Mouse (Mus musculus) ES-E14 (cell line): Measurements from ENCODE around the gene Fbl. TPM values are rescaled to one million over a fixed set of nuclear protein-coding genes. Genes with fewer than 3 reads are reported as not detected.

Experiments used
- DNase-seq: peaks from one replicate; pipeline ENCODE4 v3.0.0-alpha.2; 2013; ENCODE audit warnings: low read depth, low spot score
- H3K27ac ChIP-seq: 2 replicates; pipeline ENCODE4 v1.5.1; 2012; ENCODE audit warnings: low read depth, mild to moderate bottlenecking, low read length, moderate library complexity, mixed read lengths; ENCODE audit not compliant: poor library complexity, insufficient read depth, severe bottlenecking
- H3K36me3 ChIP-seq: 2 replicates; pipeline ENCODE4 v1.6.1; 2012; ENCODE audit warnings: mild to moderate bottlenecking, low read length, moderate library complexity, mixed read lengths; ENCODE audit not compliant: control insufficient read depth, poor library complexity, insufficient read depth, severe bottlenecking
- H3K4me1 ChIP-seq, 2 experiments: fragments of 150-350 bp in 1 of 2; sonication (generic) in 1 of 2; 2 replicates each; pipeline ENCODE4 v1.6.1; 2012; ENCODE audit warnings: low read length in 2 of 2, mild to moderate bottlenecking in 1 of 2, mixed read lengths in 1 of 2; ENCODE audit not compliant: control insufficient read depth in 2 of 2, insufficient read depth in 2 of 2, poor library complexity in 1 of 2
- H3K4me3 ChIP-seq, 2 experiments: fragments of 150-350 bp in 1 of 2; sonication (generic) in 1 of 2; 2 replicates each; pipeline ENCODE4 v1.5.1; 2012; ENCODE audit warnings: low read length in 2 of 2, low read depth in 1 of 2, mild to moderate bottlenecking in 1 of 2, mixed read lengths in 1 of 2; ENCODE audit not compliant: insufficient read depth in 1 of 2, poor library complexity in 1 of 2, severe bottlenecking in 1 of 2
- H3K9ac ChIP-seq: 2 replicates; pipeline ENCODE4 v1.6.1; 2012; ENCODE audit warnings: low read depth, mild to moderate bottlenecking, low read length, mixed read lengths; ENCODE audit not compliant: poor library complexity, insufficient read depth, severe bottlenecking
- H3K9me3 ChIP-seq: fragments of 150-350 bp; sonication (generic); 2 replicates; pipeline ENCODE4 v1.6.1; 2012; ENCODE audit warnings: low read depth, mild to moderate bottlenecking, low read length; ENCODE audit not compliant: control insufficient read depth, insufficient read depth
- CHD2 ChIP-seq: IDR thresholded peaks from 2 replicates; pipeline ENCODE4 v1.6.1; 2014; ENCODE audit warnings: mild to moderate bottlenecking, low read depth, low read length, inconsistent platforms
- HCFC1 ChIP-seq: IDR thresholded peaks from 2 replicates; pipeline ENCODE4 v1.6.1; 2012; ENCODE audit warnings: low read length, inconsistent platforms, borderline replicate concordance; ENCODE audit not compliant: insufficient read depth
- MAFK ChIP-seq: IDR thresholded peaks from 2 replicates; pipeline ENCODE4 v1.6.1; 2014; ENCODE audit warnings: mild to moderate bottlenecking, low read depth, low read length, inconsistent platforms; ENCODE audit not compliant: insufficient read depth
- ZC3H11A ChIP-seq: IDR thresholded peaks from 2 replicates; pipeline ENCODE4 v1.6.1; 2012; ENCODE audit warnings: low read depth, mild to moderate bottlenecking, inconsistent platforms, low read length, borderline replicate concordance
- ZNF384 ChIP-seq: IDR thresholded peaks from 2 replicates; pipeline ENCODE4 v1.6.1; 2012; ENCODE audit warnings: low read depth, low read length, inconsistent platforms
- in situ Hi-C, 2 experiments: fragments of 600-800 bp; cut with MboI; formaldehyde crosslinking; loops; one replicate each; pipeline ENCODE4 v1.15.1; 2025; ENCODE audit warnings: low sequenced_read_pairs in 2 of 2, inconsistent platforms in 1 of 2; ENCODE audit not compliant: unreplicated experiment in 2 of 2
- total RNA-seq: library from RNA; depleted of rRNA; stranded (reverse); fragments of 300-350 nt; gene quantifications from 2 replicates; pipeline ENCODE4 v1.2.3, GENCODE M21; 2012

Fbl gene
- total RNA-seq, 1 experiment: 189 TPM

DNA sequence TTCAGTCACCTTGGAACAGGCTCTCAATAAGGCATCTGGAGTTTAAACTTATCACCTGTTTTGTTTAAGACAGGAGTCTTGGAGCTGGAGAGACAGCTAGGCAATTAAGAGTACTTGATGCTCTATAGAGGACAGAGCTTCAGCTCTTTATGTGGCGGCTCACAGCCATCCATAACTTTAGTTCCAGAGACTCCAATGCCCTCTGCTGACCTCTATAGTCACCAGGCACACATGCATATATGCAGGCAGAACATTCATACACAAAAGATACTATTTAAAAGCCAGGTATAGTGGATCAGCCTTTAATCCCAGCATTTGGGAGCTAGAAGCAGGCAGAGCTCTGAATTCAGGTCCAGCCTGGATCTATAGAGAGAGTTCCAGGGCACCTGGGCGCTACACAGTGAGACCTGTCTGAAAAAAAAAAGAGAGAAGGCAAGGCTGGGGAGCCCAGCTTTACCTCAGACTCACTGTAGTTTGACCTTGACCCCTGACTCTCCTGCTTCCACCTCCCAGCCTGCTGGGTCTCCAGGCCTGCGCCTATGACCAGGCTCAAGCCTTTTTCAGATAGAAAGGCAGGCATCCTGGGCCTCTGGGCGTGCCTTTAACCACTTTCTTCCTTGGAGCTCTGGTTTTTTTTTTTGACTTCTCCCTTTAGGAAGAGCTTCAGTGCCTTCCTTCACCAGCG lies 26.0 kb downstream of the Fbl start:
- H3K4me1 ChIP-seq: peaks cover 2 to 6% of the 10 kb centered on the region in 2 experiments; a peak in 2 of 4 replicates
- no peaks in the 10 kb centered on the region for H3K9me3 ChIP-seq
- in situ Hi-C loops: no loop called here
- H3K36me3 ChIP-seq: peaks cover 31% of the 10 kb centered on the region
- no peak overlapping the region; the same call in 1 of the 2 replicates for H3K27ac ChIP-seq
- H3K9ac ChIP-seq: no peak overlapping the region
- no peak for DNase-seq
- no peak overlapping the region for H3K4me3 ChIP-seq
- TF ChIP-seq ZNF384 (peak; percentile 36; the same call in 1 of the 2 replicates), CHD2 (no peak)

DNA sequence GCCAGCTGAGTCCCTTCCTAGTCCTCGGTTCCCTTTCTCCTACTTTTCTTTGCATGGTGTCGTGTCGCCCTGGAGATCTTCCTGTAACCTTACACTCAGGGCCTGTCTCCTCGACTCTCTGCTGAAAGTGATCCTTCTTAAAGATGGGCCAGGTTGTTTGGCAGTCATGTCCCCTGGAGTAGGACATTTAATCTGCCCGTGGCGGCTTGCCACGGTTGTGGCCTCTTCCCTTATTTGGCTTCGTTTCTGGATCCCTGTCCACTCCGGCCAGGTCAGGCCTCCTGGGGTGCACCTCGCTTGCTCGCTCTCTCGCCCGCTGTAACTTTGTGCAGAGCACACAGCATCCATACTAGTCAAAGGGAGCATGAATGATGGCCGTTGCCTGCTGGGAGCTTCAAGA lies 27.0 kb downstream of the Fbl start:
- Histone ChIP-seq H3K4me1 (peaks cover 2 to 6% of the 10 kb centered on the region in 2 experiments; a peak in 2 of 4 replicates), H3K27ac (no peak overlapping the region; the same call in 1 of the 2 replicates), H3K4me3 (no peak overlapping the region), H3K9ac (no peak overlapping the region; the same call in 1 of the 2 replicates), H3K9me3 (no peaks in the 10 kb centered on the region), H3K36me3 (peaks cover 28% of the 10 kb centered on the region)
- TF ChIP-seq MAFK (no peak), ZNF384 (no peak), ZC3H11A (no peak), CHD2 (no peak), HCFC1 (no peak)
- DNase-seq: no peak
- in situ Hi-C loops: no loop called here

DNA sequence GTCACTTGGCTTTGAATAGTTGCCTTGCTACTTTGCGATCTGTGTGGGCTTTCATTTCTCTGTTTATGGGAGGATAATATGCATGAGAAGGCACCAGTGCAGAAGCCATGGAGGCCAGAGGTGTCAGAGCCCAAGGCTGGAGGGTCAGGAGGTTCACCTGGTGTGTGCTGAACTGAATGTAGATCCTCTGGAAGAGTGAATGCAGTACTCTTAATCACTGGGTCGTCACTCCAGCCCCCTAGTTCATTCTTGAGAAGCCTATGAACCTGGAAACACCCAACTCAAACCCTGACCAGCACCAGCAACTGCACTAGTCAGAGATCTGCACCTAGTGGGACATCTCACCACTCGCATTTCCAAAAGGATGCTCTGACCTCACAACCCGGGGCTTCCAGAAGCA lies 29.5 kb downstream of the Fbl start:
- peaks cover 14% of the 10 kb centered on the region for H3K36me3 ChIP-seq
- no peak overlapping the region for H3K27ac ChIP-seq
- no peak overlapping the region for H3K9ac ChIP-seq
- TF ChIP-seq HCFC1 (no peak), MAFK (no peak), ZC3H11A (no peak), ZNF384 (no peak), CHD2 (no peak)
- no peak for DNase-seq
- no peaks in the 10 kb centered on the region for H3K9me3 ChIP-seq
- no peak overlapping the region for H3K4me3 ChIP-seq
- in situ Hi-C loops: no loop called here
- H3K4me1 ChIP-seq: peaks cover 2 to 6% of the 10 kb centered on the region in 2 experiments; a peak in 2 of 4 replicates

DNA sequence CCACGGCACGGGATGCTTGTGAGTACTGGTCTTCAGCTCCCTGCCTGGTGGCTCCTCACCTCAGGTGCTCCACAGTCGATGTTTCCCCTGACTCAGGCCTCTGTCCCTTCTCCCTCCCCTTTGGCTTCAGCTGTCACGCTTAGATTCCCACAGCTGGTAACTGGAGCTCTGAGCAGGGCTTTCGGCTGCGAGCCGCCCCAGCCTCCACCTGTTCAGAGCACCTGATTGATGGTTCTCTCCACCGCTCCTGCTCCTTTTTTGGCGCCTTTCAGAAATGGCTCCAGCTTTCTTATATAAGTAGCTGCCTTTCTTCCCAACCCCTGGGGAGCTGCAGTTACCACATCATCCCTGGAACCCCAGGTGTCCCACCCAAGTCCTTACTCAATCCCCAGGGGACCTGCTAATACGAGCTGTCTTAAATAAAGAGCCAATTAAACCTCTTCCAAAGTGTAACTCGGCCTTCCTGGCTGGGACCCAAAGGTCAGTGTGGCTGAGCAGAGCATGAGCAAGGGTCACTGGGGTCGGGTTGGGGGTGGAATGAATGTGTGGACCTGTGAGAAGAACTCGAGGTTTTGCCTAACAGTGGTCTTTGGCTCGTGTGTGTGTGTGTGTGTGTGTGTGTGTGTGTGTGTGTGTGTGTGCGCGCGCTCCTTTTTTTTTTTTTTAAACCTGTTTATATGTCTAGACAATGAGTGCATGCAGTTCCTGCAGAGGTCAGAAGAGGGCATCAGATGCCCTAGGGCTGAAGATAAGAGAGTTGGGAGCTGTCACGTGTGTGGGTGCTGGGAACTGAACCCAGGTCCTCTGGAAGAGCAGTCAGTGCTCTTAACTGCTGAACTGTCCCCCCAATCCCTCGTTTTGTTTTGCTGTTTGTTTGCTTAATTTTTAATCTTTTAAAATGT lies 33.9 kb downstream of the Fbl start:
- DNase-seq: no peak
- no peaks in the 10 kb centered on the region for H3K36me3 ChIP-seq

More for the DNA sequence above, 33.9 kb downstream of the Fbl start:
- Histone ChIP-seq H3K4me1 (no peaks in the 10 kb centered on the region), H3K4me3 (no peak overlapping the region), H3K27ac (no peak overlapping the region), H3K9me3 (no peaks in the 10 kb centered on the region), H3K9ac (no peak overlapping the region)
- TF ChIP-seq MAFK (no peak), CHD2 (no peak), ZNF384 (peak; percentile 71; the same call in 1 of the 2 replicates), ZC3H11A (no peak), HCFC1 (no peak)
- in situ Hi-C loops: loop anchor here in 1 of 2 experiments (10.0 kb wide), 1 partner anchor 61 kb away; the partner anchor contains the start of gene Eid2
